Mouse (Mus musculus): ENCODE results near the gene Wasf3. TPM values are rescaled to one million over a fixed set of nuclear protein-coding genes. Genes with fewer than 3 reads are reported as not detected.
A peak's percentile ranks its signal among the peaks of the same experiment; 100 is the strongest.
"Not testable (repeated sequence)": the region's sequence is repeated elsewhere in the genome, so short reads cannot be mapped to it uniquely, and the experiment has no call there.

Gene Wasf3
- polyA plus RNA-seq, 1 experiment from 2014 or later: 7.7 TPM

DNA sequence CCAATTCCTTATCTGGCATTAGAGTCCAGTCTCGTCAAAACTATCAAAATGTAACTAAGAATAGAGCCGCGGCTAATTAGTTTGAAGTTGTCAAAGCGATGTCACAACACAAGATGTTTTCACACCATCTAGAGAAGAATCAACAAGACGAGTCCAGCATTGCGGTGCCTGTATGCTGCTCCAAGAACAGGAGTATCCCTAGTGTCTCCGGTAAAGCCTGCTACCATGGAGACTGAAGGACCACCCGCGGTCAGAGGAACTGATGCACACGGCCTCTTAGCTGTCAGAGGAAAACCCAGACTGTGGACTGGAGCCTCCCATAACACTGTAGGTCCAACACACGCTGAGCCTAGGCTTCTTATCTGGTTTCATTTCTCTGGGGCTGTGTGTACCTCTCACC, 11.5 kb upstream of the Wasf3 start:
- Histone ChIP-seq H3K9me3 (peaks cover 7% of the 10 kb centered on the region), H3K4me1 (no peaks in the 10 kb centered on the region), H3K27me3 (replicated peaks; ENCODE audit: low read depth, poor library complexity, severe bottlenecking) (no peaks in the 10 kb centered on the region), H3K36me3 (replicated peaks) (no peaks in the 10 kb centered on the region), H3K4me3 (no peak overlapping the region), H3K27ac (replicated peaks) (no peak overlapping the region)
- no peak for DNase-seq (ENCODE audit: low spot score)
- WGBS: 86% methylated on average over 11 of the region's 11 CpGs

DNA sequence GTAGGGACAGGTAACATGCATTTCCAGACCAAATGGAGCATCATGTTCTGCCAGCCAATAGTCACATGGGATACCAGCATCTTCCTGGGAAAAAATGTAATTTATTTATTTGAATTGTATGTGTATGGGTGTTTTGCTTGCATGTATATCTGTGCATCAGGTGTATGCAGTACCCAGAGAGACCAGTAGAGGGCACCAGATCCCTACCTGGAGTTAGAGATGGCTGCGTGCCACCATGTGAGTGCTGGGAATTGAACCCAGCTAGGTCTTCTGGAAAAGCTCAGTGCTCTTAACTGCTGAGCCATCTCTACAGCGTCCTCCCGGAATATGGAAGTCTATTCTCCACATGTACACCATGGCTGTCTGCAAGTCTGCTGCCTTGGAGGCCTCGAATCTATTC, 8.2 kb upstream of the Wasf3 start:
- Histone ChIP-seq H3K36me3 (replicated peaks) (no peaks in the 10 kb centered on the region), H3K4me1 (no peaks in the 10 kb centered on the region), H3K27ac (replicated peaks) (no peak overlapping the region), H3K9me3 (peaks cover 7% of the 10 kb centered on the region), H3K27me3 (replicated peaks; ENCODE audit: low read depth, poor library complexity, severe bottlenecking) (no peaks in the 10 kb centered on the region), H3K4me3 (no peak overlapping the region)
- 85% methylated on average over 4 of the region's 4 CpGs for WGBS
- peak; percentile 13 for DNase-seq (ENCODE audit: low spot score)

- WGBS: 79% methylated on average over 8 of the region's 8 CpGs
- H3K9me3 ChIP-seq: peaks cover 11% of the 10 kb centered on the region
- H3K27me3 ChIP-seq (replicated peaks; ENCODE audit: low read depth, poor library complexity, severe bottlenecking): no peaks in the 10 kb centered on the region
- no peaks in the 10 kb centered on the region for H3K4me1 ChIP-seq
- DNase-seq (ENCODE audit: low spot score): no peak
- no peak overlapping the region for H3K27ac ChIP-seq (replicated peaks)
- no peaks in the 10 kb centered on the region for H3K36me3 ChIP-seq (replicated peaks)
- no peak overlapping the region for H3K4me3 ChIP-seq
These were observed 4.7 kb upstream of the Wasf3 start for GRCm38 (mm10) chr5:146380041-146380440.

DNA sequence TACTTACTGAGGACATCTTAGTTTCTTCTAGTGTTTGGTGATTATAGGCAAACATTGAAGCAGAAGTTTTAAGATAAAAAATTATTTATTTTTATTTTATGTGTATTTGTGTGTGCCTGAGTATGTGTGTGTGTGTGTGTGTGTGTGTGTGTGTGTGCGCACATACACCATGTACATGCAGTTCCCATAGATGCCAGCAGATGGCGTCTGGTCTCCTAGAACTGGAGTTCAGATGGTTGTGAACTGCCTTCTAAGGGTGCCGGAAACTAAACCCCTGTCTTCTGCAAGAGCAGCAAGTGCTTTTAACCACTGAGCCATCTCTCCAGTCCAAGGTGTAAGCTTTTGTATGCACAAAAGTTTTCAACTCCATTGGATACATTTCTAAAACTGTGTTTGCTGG, 2.5 kb upstream of the Wasf3 start:
- no peak overlapping the region for H3K4me3 ChIP-seq
- no peaks in the 10 kb centered on the region for H3K27me3 ChIP-seq (replicated peaks; ENCODE audit: low read depth, poor library complexity, severe bottlenecking)
- H3K9me3 ChIP-seq: peaks cover 8% of the 10 kb centered on the region; the same call in 1 of the 2 replicates
- peak; percentile 20 for DNase-seq (ENCODE audit: low spot score)
- H3K36me3 ChIP-seq (replicated peaks): peaks cover 5% of the 10 kb centered on the region
- H3K27ac ChIP-seq (replicated peaks): no peak overlapping the region
- WGBS: 78% methylated on average over 3 of the region's 3 CpGs
- H3K4me1 ChIP-seq: peaks cover 6% of the 10 kb centered on the region

- H3K4me3 ChIP-seq: no peak overlapping the region
- peaks cover 10% of the 10 kb centered on the region for H3K36me3 ChIP-seq (replicated peaks)
- peaks cover 10% of the 10 kb centered on the region; the same call in 1 of the 2 replicates for H3K9me3 ChIP-seq
- no peaks in the 10 kb centered on the region for H3K27me3 ChIP-seq (replicated peaks; ENCODE audit: low read depth, poor library complexity, severe bottlenecking)
- no peak for DNase-seq (ENCODE audit: low spot score)
- H3K4me1 ChIP-seq: peaks cover 6% of the 10 kb centered on the region
- WGBS: 84% methylated on average over 6 of the region's 6 CpGs
- H3K27ac ChIP-seq (replicated peaks): no peak overlapping the region
These were observed 1.4 kb upstream of the Wasf3 start for GRCm38 (mm10) chr5:146383401-146383800.

GRCm38 (mm10) chr5:146385989-146386388, 1.2 kb downstream of the Wasf3 start:
- DNase-seq (ENCODE audit: low spot score): peak; percentile 33
- Histone ChIP-seq H3K27ac (replicated peaks) (peak overlapping the region; percentile 90; the same call in 1 of the 2 replicates), H3K27me3 (replicated peaks; ENCODE audit: low read depth, poor library complexity, severe bottlenecking) (no peaks in the 10 kb centered on the region), H3K4me1 (peaks cover 9% of the 10 kb centered on the region), H3K9me3 (peaks cover 10% of the 10 kb centered on the region; the same call in 1 of the 2 replicates), H3K4me3 (peak overlapping the region; percentile 83), H3K36me3 (replicated peaks) (peaks cover 10% of the 10 kb centered on the region)
- WGBS: 7% methylated on average over 13 of the region's 13 CpGs

DNA sequence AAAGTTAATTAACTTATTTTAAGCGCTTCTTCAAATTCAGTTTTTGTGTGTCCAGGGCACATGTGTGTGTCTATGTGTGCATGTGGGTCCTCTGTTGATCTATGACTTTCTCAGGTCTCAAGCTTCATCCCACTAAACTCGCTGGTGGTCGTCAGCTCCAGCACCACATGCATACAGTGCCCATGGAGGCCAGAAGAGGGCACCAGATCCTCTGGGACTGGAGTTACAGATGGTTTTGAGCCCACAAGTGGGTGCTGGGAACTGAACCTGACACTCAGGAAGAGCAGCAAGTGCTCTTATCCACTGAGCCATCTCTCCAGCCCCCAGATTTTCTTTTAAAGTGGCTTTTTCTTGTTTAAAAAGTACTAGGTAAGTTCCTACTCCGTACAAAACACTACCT, 2.1 kb downstream of the Wasf3 start:
- 94% methylated on average over 4 of the region's 4 CpGs for WGBS
- Histone ChIP-seq H3K27me3 (replicated peaks; ENCODE audit: low read depth, poor library complexity, severe bottlenecking) (no peaks in the 10 kb centered on the region), H3K4me3 (no peak overlapping the region), H3K27ac (replicated peaks) (no peak overlapping the region), H3K4me1 (peaks cover 13% of the 10 kb centered on the region), H3K36me3 (replicated peaks) (peaks cover 10% of the 10 kb centered on the region), H3K9me3 (peaks cover 10% of the 10 kb centered on the region; the same call in 1 of the 2 replicates)
- no peak for DNase-seq (ENCODE audit: low spot score)

DNA sequence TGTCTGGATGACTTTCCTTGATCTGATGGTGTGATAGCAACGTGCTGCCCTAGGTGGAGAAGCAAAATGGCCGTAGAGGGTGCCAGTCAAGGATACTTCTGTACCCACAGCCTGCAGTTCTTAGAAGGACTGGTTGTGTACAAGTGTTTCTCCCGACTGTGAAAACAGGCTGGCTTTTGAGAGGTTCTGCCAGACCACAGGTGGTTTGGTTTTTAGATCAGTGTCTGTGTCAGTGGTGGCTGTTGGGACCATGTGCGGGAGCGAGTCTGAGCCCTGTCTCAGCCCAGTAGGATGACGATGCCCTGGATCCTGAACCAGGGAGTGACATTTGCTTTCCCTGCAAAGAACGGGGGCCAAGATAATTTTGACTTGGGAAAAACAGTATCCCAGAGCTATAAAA, 9.8 kb downstream of the Wasf3 start:
- WGBS: 92% methylated on average over 7 of the region's 7 CpGs
- H3K36me3 ChIP-seq (replicated peaks): peaks cover 16% of the 10 kb centered on the region; the same call in 1 of the 2 replicates
- no peak for DNase-seq (ENCODE audit: low spot score)
- H3K4me1 ChIP-seq: peaks cover 7% of the 10 kb centered on the region
- H3K9me3 ChIP-seq: peaks cover 21% of the 10 kb centered on the region
- H3K27ac ChIP-seq (replicated peaks): no peak overlapping the region
- H3K4me3 ChIP-seq: no peak overlapping the region
- H3K27me3 ChIP-seq (replicated peaks; ENCODE audit: low read depth, poor library complexity, severe bottlenecking): no peaks in the 10 kb centered on the region

- Histone ChIP-seq H3K27me3 (replicated peaks; ENCODE audit: low read depth, poor library complexity, severe bottlenecking) (no peaks in the 10 kb centered on the region), H3K9me3 (peaks cover 21% of the 10 kb centered on the region), H3K4me1 (0 out of 2 replicates have a peak, but pooled peaks cover 2% of the 10 kb centered on the region), H3K27ac (replicated peaks) (no peak overlapping the region), H3K4me3 (no peak overlapping the region), H3K36me3 (replicated peaks) (peaks cover 16% of the 10 kb centered on the region; the same call in 1 of the 2 replicates)
- DNase-seq (ENCODE audit: low spot score): no peak
- 91% methylated on average over 5 of the region's 5 CpGs for WGBS
These were observed 12.5 kb downstream of the Wasf3 start for GRCm38 (mm10) chr5:146397253-146397652.

DNA sequence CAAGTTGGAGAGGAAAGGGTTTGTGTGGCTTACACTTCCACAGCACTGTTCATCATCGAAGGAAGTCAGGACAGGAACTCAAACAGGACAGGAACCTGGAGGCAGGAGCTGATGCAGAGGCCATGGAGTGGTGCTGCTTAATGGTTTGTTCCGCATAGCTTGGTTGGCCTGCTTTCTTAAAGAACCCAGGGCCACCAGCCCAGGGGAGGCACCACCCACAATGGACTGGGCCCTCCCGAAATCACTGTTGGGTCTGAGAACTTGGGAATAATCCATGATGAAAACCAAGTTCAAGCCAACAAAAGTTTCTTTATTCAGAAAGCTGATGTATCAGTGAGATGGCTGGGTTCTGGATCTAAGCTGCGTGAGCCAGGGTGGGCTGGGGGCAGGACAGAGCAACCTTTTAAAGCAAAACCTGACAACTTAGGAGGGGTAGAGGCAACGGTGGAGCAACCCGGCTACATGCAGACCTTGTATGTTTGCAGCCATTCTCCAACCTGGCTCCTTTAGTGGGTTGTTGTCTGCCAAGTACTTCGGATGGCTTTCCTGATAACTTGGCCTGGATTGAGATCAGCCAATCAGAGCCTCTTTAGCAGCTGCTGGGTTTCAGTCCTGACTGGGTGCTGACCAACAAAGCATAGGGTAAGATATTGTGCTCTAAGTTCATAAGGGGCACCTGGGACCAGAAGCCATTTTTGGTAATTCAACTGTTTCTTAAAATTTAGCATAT, 13.8 kb downstream of the Wasf3 start:
- DNase-seq (ENCODE audit: low spot score): no peak
- 92% methylated on average over 7 of the region's 7 CpGs for WGBS

DNA sequence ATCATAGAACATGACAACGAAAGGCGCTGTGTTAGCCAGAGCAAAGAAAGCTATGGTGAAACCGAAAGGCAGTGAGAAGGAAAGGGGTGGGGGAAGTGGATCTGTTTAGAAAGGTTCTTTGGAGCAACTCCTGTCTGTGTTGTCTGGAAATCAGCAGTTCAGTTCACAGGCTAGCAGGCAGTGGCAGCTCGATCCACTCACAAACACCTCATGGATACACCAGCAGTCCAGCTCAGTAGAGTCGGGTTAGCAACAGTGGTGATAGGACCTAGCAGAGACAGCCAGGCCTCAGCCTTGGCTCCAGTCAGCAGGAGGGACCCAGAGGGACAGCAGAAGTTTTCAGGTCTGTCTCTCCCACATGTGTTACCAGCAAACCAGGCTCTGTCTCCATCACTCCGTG, 16.2 kb downstream of the Wasf3 start:
- H3K27ac ChIP-seq (replicated peaks); H3K9me3 ChIP-seq; H3K27me3 ChIP-seq (replicated peaks; ENCODE audit: low read depth, poor library complexity, severe bottlenecking); H3K36me3 ChIP-seq (replicated peaks); H3K4me3 ChIP-seq; DNase-seq (ENCODE audit: low spot score): not testable (repeated sequence)
- 91% methylated on average over 6 of the region's 6 CpGs for WGBS
- peaks cover 11% of the 10 kb centered on the region for H3K4me1 ChIP-seq

More for the DNA sequence above, 13.8 kb downstream of the Wasf3 start:
- Histone ChIP-seq H3K27ac (replicated peaks) (no peak overlapping the region), H3K4me1 (peaks cover 4% of the 10 kb centered on the region), H3K36me3 (replicated peaks) (peaks cover 16% of the 10 kb centered on the region; the same call in 1 of the 2 replicates), H3K27me3 (replicated peaks; ENCODE audit: low read depth, poor library complexity, severe bottlenecking) (no peaks in the 10 kb centered on the region), H3K4me3 (no peak overlapping the region), H3K9me3 (peaks cover 19% of the 10 kb centered on the region)

DNA sequence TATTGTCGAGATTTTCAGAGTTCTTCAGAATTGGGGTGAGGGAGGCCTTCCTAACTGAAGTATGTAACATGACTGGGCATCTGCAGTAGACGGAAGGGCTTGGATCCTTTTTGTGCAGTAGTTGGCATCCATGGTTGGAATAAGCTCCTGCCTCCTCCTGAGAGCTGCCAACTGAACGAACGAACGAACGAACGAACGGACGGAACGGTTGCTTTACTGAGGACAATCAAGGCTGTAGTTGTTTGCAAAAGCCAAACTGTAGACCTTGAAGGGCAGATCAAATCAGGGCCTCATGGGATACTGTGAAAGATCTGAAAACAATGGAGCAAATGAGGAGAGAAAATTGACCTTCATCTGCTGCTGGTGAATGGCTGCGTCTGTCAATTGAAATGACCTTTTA, 17.5 kb downstream of the Wasf3 start:
- WGBS: 76% methylated on average over 11 of the region's 11 CpGs
- Histone ChIP-seq H3K4me1 (peaks cover 11% of the 10 kb centered on the region), H3K36me3 (replicated peaks) (no peaks in the 10 kb centered on the region), H3K27me3 (replicated peaks; ENCODE audit: low read depth, poor library complexity, severe bottlenecking) (no peaks in the 10 kb centered on the region), H3K4me3 (no peak overlapping the region), H3K27ac (replicated peaks) (no peak overlapping the region), H3K9me3 (no peaks in the 10 kb centered on the region)
- no peak for DNase-seq (ENCODE audit: low spot score)

- 42% methylated on average over 2 of the region's 2 CpGs for WGBS
- Histone ChIP-seq H3K27ac (replicated peaks) (no peak overlapping the region), H3K36me3 (replicated peaks) (no peaks in the 10 kb centered on the region), H3K9me3 (no peaks in the 10 kb centered on the region), H3K4me3 (no peak overlapping the region), H3K27me3 (replicated peaks; ENCODE audit: low read depth, poor library complexity, severe bottlenecking) (no peaks in the 10 kb centered on the region), H3K4me1 (peaks cover 25% of the 10 kb centered on the region)
- no peak for DNase-seq (ENCODE audit: low spot score)
These were observed 19.1 kb downstream of the Wasf3 start for GRCm38 (mm10) chr5:146403923-146404322.
